Mouse (Mus musculus) limb, embryonic 14.5 days (tissue): Measurements from ENCODE around the gene Fes. TPM values are rescaled to one million over a fixed set of nuclear protein-coding genes. Genes with fewer than 3 reads are reported as not detected.

ENCODE experiments used
- ATAC-seq: fragments of 200-750 bp; cut with Nextera tagmentation; 2 replicates; pipeline ENCODE4 v1.8.0; 2017; ENCODE audit warnings: low read depth, moderate number of reproducible peaks, moderate TSS enrichment; ENCODE audit not compliant: low FRiP score
- DNase-seq: peaks from one replicate; pipeline ENCODE4 v3.0.0-alpha.2; 2015; ENCODE audit warnings: low spot score
- H3K27ac ChIP-seq: fragments of 300-500 bp; sonication (generic); replicated peaks from 2 replicates; pipeline ENCODE4 v1.5.1; 2014; ENCODE audit warnings: low read depth, mild to moderate bottlenecking, low read length, moderate library complexity, mixed read lengths
- H3K27me3 ChIP-seq: fragments of 300-500 bp; sonication (generic); 2 replicates; pipeline ENCODE4 v1.6.1; 2014; ENCODE audit warnings: low read length, mixed read lengths; ENCODE audit not compliant: control insufficient read depth, insufficient read depth
- H3K36me3 ChIP-seq: fragments of 300-500 bp; sonication (generic); 2 replicates; pipeline ENCODE4 v1.6.1; 2014; ENCODE audit warnings: mild to moderate bottlenecking, low read length, moderate library complexity, mixed read lengths; ENCODE audit not compliant: control insufficient read depth, insufficient read depth
- H3K4me1 ChIP-seq: fragments of 300-500 bp; sonication (generic); 2 replicates; pipeline ENCODE4 v1.6.1; 2014; ENCODE audit warnings: antibody characterized with exemption, low read length, mixed read lengths; ENCODE audit not compliant: control insufficient read depth, insufficient read depth
- H3K4me2 ChIP-seq: fragments of 300-500 bp; sonication (generic); replicated peaks from 2 replicates; pipeline ENCODE4 v1.6.1; 2014; ENCODE audit warnings: low read depth, mild to moderate bottlenecking, low read length, moderate library complexity; ENCODE audit not compliant: severe bottlenecking
- H3K4me3 ChIP-seq: fragments of 300-500 bp; sonication (generic); replicated peaks from 2 replicates; pipeline ENCODE4 v1.5.1; 2014; ENCODE audit warnings: low read length
- H3K9ac ChIP-seq: fragments of 300-500 bp; sonication (generic); 2 replicates; pipeline ENCODE4 v1.6.1; 2014; ENCODE audit warnings: mild to moderate bottlenecking, low read depth, low read length, moderate library complexity; ENCODE audit not compliant: severe bottlenecking
- H3K9me3 ChIP-seq: fragments of 300-500 bp; sonication (generic); 2 replicates; pipeline ENCODE4 v1.6.1; 2016; ENCODE audit warnings: low read length; ENCODE audit not compliant: control insufficient read depth
- POLR2A ChIP-seq: fragments of 200-500 bp; IDR thresholded peaks from 2 replicates; pipeline ENCODE4 v1.8.0; 2012; ENCODE audit warnings: inconsistent platforms, mild to moderate bottlenecking, moderate library complexity, borderline replicate concordance; ENCODE audit not compliant: insufficient read depth, insufficient read length; ENCODE audit errors: extremely low read depth
- WGBS: fragments of 180-500 bp; shearing (Covaris S2); extraction: QIAGEN DNeasy Blood & Tissue Kit; methylation state at CpG from one replicate; pipeline ENCODE4 v1.1.7; 2014; 5-methylcytosine and 5-hydroxymethylcytosine counted together
- polyA plus RNA-seq, 2 experiments: library from polyadenylated mRNA; depleted of rRNA in 1 of 2; stranded (reverse) in 1 of 2; unstranded in 1 of 2; fragments of >200 nt; fragmentation: Nextera tagmentation in 1 of 2; extraction: Ambion mirVana in 1 of 2; gene quantifications; 2 replicates each; pipeline versions ENCODE4 v1.2.1 to v1.2.3; 2012 to 2014

The Fes gene
- polyA plus RNA-seq (2012; rRNA removed) (23.5 and 26.0 TPM in 2 replicates), polyA plus RNA-seq (2014; fragmentation: Nextera tagmentation; extraction: Ambion mirVana) (12.6 and 14.5 TPM in 2 replicates)

DNA sequence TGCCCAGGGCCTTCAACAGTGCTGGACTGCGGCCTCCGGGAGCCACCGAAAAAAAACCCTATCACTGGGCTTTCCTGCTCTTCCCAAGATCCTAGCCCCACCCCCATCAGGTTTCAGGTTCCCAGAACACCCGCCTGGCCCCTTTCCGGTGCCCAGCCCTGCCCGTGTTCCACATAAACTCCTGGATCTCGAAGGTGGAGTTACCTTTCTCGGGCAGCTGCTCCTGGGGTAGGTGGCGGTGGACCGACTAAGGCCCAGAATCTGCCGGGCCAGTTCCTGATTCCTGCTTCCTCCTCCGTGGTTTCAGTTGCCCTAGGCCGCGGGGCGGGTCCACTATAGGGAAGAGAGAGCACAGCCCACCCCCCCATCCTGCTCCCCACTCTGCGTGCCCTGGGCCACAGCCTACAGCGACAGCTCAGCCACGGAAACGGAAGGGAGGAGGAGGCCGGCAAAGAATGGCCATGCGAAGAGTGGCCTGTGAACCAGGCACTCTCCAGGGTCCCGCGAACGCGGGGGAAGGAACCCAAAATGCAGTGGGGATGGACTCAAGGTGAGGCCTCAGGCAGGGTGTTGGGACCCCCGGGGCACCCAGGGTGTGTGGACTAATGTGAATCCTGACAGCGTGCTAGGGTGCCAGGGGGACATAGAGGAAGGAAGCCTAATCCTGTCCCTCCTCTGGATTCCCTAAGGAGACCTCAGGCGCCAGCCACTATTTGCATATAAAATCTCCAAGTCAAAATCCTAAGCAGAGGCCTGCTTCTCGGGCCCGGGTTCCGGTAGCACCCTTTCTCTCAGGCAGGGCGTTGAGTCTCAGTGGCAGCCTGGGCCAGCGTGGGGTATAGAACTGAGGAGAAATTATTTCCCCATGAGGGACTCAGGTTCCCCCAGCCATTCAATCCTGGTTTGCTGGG, at the start of gene Fes:
TSS of gene Fes (minus strand) at position 314 of the 911 bp plus-strand sequence.
- H3K4me3 ChIP-seq, result peak within 1 kb of the TSS; percentile 37
- peaks cover 24% of the 10 kb centered on the region for H3K4me1 ChIP-seq
- peak; percentile 52 for DNase-seq
- peak; percentile 57 for ATAC-seq
- H3K4me2 ChIP-seq, result peak within 1 kb of the TSS; percentile 62
- peaks cover 44% of the 10 kb centered on the region for H3K36me3 ChIP-seq
- WGBS, result 6% methylated on average over 32 of the region's 33 CpGs
- peak within 1 kb of the TSS; percentile 74 for H3K27ac ChIP-seq
- H3K27me3 ChIP-seq, result no peaks in the 10 kb centered on the region
- H3K9ac ChIP-seq, result peak within 1 kb of the TSS; percentile 67
- H3K9me3 ChIP-seq, result no peaks in the 10 kb centered on the region
- TF ChIP-seq POLR2A, result no peak

DNA sequence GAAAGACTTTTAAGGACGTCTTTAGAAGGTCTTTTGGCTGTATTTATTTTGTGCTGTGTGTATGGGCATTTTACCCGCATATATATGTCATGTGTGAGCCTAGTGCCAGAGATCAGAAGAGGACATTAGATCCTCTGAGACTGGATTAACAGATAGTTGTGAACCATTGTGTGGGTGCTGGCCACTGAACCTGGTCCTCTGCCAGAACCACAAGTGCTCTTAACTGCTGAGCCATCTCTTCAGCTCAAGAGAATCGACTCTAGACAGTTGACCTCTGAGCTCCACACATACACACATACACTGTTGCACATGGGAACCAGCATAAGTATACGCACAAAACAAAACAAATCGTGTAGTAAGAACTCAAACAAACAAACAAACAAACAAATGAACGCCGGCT, 48.8 kb upstream of the Fes start:
- 86% methylated on average over 7 of the region's 7 CpGs for WGBS
- no peaks in the 10 kb centered on the region for H3K27me3 ChIP-seq
- ATAC-seq (no peak), DNase-seq (no peak)
- H3K36me3 ChIP-seq, result no peaks in the 10 kb centered on the region
- H3K4me2 ChIP-seq, result no peak overlapping the region
- H3K4me3 ChIP-seq, result no peak overlapping the region
- peaks cover 10% of the 10 kb centered on the region for H3K4me1 ChIP-seq
- no peak overlapping the region for H3K9ac ChIP-seq
- H3K9me3 ChIP-seq, result no peaks in the 10 kb centered on the region
- TF ChIP-seq POLR2A, result no peak
- no peak overlapping the region for H3K27ac ChIP-seq

DNA sequence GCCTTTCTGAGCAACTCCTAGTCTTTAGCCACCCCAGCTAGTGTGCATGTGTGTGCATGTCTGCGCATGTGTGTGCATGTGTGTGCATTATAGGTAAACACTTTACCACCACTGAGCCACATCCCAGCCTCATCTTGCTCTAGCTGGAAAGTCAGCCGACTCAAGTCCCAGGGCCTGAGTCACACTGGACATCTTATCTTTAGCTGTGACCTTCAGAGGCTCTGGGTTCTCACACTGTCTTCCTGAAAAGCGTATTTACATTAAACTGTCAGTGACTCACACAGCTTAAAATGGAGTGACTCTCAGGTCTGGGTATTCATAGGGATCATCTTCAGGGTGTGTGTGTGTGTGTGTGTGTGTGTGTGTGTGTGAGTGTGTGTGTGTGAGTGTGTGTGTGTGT, 47.8 kb upstream of the Fes start:
- no peak for TF ChIP-seq POLR2A
- Histone ChIP-seq H3K4me2 (no peak overlapping the region), H3K4me3 (no peak overlapping the region), H3K9me3 (no peaks in the 10 kb centered on the region), H3K27me3 (no peaks in the 10 kb centered on the region), H3K9ac (no peak overlapping the region), H3K4me1 (peaks cover 10% of the 10 kb centered on the region), H3K27ac (no peak overlapping the region), H3K36me3 (no peaks in the 10 kb centered on the region)
- WGBS, result 85% methylated on average over 3 of the region's 3 CpGs
- DNase-seq (no peak), ATAC-seq (no peak)

- 92% methylated on average over 12 of the region's 12 CpGs for WGBS
- Histone ChIP-seq H3K9me3 (no peaks in the 10 kb centered on the region), H3K4me1 (no peaks in the 10 kb centered on the region), H3K36me3 (no peaks in the 10 kb centered on the region), H3K4me3 (no peak overlapping the region), H3K4me2 (no peak overlapping the region), H3K27me3 (no peaks in the 10 kb centered on the region), H3K9ac (no peak overlapping the region), H3K27ac (no peak overlapping the region)
- no peak for TF ChIP-seq POLR2A
- DNase-seq (no peak), ATAC-seq (no peak)
Observed at GRCm38 (mm10) chr7:80429661-80430060, 41.9 kb upstream of the Fes start.

DNA sequence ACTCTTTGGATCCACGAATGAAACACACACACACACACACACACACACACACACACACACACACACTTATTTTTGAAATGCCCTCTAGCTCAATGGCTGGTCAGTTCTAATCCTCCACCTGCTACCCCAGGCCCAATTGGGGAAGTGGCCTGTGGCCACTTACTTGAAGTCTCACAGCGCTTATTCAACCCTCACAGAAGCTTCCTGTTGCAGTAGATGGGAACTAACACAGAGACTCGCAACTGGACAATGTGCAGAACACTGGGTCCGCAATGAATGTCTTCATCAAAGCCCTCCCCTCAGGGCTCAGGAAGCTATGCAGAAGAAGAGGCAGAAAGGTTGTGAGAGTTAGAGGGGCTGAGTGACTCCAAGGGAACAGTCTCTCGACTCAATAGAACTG, 40.0 kb upstream of the Fes start:
- no peak overlapping the region for H3K27ac ChIP-seq
- H3K9ac ChIP-seq, result no peak overlapping the region
- no peaks in the 10 kb centered on the region for H3K27me3 ChIP-seq
- no peaks in the 10 kb centered on the region for H3K36me3 ChIP-seq
- 83% methylated on average over 5 of the region's 5 CpGs for WGBS
- H3K4me1 ChIP-seq, result peaks cover 2% of the 10 kb centered on the region; the same call in 1 of the 2 replicates
- H3K4me3 ChIP-seq, result no peak overlapping the region
- H3K9me3 ChIP-seq, result no peaks in the 10 kb centered on the region
- no peak for TF ChIP-seq POLR2A
- H3K4me2 ChIP-seq, result no peak overlapping the region
- DNase-seq (no peak), ATAC-seq (no peak)
